Mouse (Mus musculus) liver, adult 2 months (tissue): Measurements from ENCODE around the gene Gm42742.
A peak's percentile ranks its signal among the peaks of the same experiment; 100 is the strongest.

Source experiments
- CTCF ChIP-seq: fragments of 200-500 bp; IDR thresholded peaks from 2 replicates; pipeline ENCODE4 v1.5.1; 2011; ENCODE audit warnings: low read depth, low read length, control low read depth
- POLR2A ChIP-seq: fragments of 200-500 bp; IDR thresholded peaks from 2 replicates; pipeline ENCODE4 v1.6.1; 2011; ENCODE audit warnings: low read length, control low read depth; ENCODE audit not compliant: insufficient read depth; ENCODE audit errors: extremely low read depth

- TF ChIP-seq CTCF, result no peak
- 0 out of 2 replicates have a peak, but pooled peaks have one; percentile 22 for TF ChIP-seq POLR2A
These were observed 6.3 kb upstream of the Gm42742 start, which contains the start of gene Maz for GRCm38 (mm10) chr7:127026984-127027726.
